Mouse (Mus musculus) gastrocnemius, adult 8-10 months (tissue): ENCODE results near the gene P3h1. TPM values are rescaled to one million over a fixed set of nuclear protein-coding genes. Genes with fewer than 3 reads are reported as not detected.

Experiments
- DNase-seq, 2 experiments: peaks; one replicate each; pipeline ENCODE4 v3.0.0; 2022; ENCODE audit warnings: low spot score in 2 of 2
- total RNA-seq, 4 experiments: library from RNA; stranded (reverse); gene quantifications; 2 replicates each; pipeline ENCODE4 v1.2.4; 2022

P3h1 gene
- 10 to 100 TPM; 10.6 to 12.0 (median 11.1) TPM for total RNA-seq

DNA sequence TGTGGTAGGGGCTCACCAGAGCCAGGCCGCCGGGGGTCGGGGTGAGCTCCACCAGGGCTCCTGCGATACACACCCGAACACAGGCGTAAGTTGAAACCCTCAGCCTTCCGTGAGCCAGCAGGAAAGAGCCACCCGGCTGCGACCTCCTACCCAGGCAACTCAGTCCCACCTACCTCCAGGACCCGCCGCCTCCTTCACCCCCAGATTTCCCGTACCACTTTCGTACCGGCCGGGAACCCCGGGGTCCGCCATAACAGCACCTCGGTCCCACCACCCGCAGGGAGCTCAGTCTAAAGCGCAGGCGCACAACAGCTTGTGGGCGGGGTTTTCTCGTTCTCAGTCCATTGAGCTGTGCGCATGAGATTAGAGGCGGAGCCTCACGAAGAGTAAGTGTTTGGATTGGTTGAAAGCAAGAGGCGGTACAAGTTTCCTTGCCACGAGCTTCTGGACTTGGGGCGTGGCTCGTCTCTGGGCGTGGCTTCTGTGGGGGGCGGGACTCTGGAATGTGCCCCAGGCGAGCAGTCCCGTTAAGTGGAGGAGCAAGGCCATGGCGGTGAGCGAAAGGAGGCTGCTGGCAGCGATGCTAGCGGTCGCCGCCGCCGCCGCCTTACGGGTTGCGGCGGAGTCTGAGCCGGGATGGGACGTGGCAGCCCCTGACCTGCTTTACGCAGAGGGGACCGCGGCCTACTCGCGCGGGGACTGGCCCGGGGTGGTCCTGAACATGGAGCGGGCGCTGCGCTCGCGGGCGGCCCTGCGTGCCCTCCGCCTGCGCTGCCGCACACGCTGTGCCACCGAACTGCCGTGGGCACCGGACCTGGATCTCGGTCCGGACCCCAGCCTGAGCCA is at the start of gene P3h1, which contains the start of gene AU022252:
Gene P3h1, plus strand, starts transcription at position 506 of the 846 bp plus-strand sequence.
Gene AU022252, minus strand, starts transcription at position 303 of the 846 bp plus-strand sequence.
- peak; percentile 97 to 98 for DNase-seq

DNA sequence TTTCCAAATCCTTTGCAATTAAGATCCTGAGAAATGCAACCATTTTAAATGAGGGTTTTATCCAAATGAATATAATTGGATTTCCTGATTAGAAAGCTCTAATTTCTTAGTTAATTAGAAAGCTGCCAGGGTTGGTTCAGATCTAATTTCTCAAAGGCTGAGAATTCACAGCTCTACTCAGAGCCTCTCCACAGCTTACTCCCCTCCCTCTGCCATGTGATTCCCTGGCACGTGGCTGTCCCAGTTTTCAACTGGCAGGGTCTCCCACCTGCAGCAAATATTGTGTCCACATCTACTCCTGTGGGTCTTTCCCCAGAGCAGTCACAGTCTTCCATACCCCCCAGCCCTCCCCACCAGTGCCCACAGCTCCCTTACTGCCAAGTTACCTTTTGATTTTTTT is 49.2 kb upstream of the P3h1 start:
- DNase-seq, result no peak

DNA sequence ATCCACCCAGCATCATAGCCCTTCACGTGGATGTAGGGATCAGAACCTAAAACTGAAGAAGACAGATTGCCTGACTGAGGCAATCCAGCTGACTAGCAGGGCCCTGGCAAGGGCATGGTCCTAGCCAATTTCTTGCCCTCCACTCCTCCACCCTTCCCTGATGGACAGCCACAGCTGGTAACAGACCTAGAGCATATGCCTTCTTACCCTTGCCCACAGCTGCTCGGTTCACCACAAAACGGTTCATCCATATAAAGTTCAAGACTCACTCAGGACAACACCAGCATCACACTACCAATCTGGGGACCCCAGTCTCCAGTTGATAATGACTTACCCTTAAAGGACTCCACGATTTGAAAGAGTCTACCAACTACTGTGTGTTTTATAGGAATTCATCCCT is 46.9 kb upstream of the P3h1 start:
- DNase-seq, result no peak

DNA sequence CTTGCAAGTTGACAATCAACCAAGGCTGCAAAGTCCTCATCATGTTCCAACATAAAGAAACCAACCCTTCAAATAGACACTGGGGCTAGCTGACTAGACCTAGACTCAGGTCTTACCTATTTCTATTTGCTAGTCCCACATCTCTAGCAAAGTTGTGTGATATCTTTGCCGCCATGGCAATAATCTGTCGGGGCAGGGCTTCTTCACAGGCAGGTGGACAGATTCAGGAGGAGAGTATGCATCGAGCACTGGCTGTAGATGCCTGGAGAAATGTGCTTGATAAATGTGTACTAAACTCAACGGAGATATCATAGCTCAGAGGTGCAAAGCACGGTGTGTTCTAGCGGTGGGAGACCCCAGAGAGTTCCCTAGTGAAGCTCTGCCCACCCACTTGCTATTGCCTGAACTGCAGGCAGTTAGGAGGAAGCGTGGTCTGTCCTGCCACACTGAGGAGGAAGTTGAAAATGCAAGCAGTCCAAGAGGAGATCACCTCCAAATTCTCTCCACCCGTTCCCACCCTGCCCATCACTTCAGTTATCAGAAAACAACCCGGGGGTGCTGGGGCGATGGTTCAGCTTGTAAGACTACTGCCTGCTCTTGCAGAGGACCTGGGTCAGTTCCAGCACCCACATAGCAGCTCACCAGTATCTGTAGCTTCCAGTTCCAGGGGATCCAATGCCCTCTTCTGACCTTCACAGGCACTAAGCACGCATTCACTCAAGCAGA is 44.5 kb upstream of the P3h1 start:
- DNase-seq, result no peak

DNA sequence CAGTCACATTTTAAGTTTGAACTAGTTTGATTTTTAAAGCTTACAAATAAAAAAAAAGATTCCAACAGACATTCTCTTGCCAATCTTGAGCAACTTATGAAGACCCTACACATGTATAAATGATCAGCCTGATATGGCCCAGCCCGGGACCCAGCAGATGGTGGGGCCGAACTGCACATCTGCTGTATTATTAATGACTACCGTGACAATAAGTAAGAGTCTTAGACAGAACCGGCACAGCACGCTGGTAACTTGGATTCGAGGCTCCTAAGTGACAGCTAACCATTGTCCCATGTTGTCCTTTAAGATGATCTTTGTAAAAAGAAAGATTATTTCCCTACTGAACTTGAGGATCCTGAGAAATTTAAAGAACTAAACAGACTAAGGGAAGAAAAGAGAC is 43.3 kb upstream of the P3h1 start:
- DNase-seq, result no peak

DNA sequence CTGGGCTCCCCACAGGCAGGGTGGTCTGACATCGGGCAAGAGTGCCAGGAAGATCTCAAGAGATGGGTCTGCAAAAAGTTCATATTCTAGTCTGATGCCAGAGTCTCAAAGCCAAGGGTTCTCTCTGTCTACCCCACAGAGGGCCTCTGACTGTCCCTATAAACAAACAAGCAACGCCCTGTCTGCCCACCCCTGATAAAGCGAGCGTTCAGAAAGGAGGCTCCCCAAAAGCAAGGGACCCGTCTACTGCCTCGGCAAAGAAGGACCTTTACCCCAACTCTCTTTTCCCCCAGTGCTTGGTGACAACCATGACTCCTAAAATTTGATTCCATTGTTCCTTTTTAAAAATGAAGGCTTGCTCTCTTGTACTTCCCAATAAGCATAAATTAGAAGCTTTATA is 42.9 kb upstream of the P3h1 start, which contains the start of gene Ermap:
Gene Ermap, minus strand, starts transcription at position 148 of the 400 bp plus-strand sequence.
- no peak for DNase-seq

DNA sequence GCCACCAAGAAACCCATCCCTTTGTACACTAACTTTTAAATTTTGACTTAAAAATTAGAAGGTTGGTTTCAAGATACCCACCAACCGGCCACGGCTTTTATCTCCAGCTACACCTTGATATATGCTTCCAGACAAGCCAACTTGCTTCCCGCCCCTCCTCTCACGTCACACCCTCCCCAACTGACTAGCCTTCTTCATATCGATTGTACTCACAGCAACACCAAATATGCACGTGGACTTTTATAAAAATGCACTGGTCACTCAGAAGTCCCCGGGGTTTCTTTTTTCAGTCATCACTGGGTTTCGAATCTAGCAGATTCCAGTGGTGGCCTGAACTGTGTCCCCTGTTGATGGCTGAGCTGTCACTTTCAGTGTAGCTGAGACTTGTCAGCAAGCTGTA is 42.1 kb upstream of the P3h1 start:
- no peak for DNase-seq

DNA sequence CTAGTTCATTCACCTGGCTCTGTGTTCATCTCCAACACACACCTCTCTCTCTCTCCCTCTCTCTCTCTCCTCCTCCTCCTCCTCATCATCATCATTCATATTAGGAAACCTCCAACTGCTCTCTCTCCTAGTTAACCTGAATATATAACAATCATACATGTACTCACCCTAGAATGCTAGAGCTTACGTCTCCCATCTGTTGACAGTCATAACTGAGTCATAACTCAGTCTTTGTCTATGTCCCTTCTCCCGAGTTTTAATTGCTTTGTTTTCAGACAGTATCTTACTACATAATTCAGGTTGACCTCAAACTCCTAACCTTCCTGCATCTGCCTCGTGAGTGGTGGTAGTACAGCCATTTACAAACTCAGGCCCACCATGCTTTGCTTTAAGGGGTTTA is 41.4 kb upstream of the P3h1 start:
- no peak for DNase-seq

DNA sequence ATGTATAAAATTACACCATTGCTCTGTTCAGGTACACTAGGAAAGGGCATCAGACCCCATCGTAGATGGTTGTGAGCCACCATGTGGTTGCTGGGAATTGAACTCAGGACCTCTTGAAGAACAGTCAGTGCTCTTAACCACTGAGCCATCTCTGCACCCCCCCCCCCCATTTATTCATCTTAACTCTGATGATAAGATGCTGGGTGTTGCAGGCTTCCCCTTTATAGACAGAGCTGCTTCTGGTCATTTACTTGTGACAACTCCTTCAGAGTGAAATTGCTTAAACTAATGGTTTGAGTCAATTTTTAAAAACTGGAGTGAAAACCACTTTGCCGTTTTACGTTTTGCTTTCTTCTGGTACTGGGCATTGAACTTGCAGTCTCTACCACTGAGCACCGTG is 40.0 kb upstream of the P3h1 start:
- DNase-seq, result no peak

DNA sequence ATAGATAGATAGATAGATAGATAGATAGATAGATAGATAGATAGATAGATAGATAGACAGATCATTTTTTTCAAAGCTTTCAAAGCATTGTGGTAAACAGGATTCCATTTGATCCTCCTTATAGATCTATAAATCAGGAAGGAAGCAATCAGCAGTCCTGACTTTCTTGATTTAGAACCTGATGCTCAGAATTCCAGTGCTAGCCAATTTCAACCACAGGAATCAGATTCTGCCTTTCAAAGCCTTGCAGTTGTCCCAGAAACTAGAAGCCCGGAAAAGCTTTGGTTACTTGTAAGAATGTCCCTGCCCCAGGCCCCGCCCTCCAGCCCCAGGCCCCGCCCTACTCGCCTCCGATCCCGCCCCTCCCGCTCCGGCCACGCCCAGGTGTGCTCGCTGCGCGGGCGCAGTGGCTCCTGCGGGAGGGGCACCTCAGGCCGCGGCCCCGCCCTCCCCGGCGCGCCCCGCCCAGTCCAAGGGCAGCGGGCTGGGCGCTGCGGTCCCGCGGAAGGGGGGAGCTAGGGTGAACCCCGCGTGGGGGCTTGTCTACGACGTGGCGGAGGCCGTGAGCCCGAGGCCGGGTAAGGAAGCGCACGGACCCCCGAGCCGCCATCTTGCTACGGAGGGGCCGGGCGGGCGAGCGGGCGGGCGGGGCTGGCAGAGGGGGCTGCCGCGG is 37.7 kb upstream of the P3h1 start, which contains the start of gene Svbp:
Gene Svbp, plus strand, starts transcription at position 398 of the 673 bp plus-strand sequence.
- peak; percentile 65 to 78 for DNase-seq

DNA sequence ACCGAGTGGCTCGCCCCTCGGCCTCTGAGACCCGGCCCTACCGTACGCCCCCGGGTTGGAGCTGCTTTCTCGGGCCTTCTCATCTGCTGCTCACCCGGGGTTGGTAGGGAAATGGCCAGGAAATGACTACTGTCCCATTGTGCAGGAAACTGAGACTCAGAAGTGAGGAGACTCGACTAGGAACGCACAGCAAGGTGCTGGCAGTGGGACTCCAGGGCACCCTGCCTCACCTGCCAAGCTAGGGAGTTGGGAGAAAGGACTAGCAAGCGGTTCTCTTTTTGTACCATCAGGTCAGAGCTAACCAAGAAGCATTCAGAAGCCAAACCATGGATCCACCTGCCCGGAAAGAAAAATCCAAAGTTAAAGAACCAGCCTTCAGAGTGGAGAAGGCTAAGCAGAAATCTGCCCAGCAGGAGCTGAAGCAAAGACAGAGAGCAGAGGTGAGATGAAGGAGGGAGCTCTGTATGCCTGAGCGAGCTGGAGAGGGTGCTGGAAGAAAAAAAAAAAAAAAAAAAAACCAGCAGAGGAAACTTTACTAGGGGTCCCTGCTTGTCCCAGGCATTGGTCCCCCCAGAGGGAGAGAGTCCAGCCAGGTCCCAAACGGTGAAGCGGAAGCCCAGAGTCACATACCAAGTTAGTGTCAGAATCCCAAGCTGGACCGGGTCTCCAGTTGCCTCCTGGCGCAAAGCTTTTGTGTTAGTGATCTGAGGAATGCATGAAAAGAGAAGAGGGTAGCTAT is 37.0 kb upstream of the P3h1 start:
- no peak for DNase-seq

DNA sequence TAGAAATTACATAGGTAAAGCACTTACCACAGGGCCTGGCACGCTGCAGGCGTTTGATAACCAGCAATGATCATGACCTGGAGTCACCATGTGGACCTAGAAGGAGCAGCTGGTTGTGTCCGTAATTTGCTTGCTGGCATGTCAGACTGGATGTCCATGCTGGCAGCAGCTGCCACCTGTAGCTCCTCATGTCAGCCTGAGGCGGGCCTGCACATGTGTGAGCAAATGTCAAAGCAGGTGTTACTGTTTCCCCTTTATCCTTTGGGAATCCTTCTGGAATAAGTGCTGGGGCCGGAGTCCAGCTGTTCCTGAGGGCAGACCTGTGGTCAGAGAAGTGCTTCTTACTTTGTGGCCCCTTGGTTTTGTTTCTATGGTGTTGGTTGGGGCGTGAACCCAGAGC is 34.6 kb upstream of the P3h1 start:
- DNase-seq, result no peak

DNA sequence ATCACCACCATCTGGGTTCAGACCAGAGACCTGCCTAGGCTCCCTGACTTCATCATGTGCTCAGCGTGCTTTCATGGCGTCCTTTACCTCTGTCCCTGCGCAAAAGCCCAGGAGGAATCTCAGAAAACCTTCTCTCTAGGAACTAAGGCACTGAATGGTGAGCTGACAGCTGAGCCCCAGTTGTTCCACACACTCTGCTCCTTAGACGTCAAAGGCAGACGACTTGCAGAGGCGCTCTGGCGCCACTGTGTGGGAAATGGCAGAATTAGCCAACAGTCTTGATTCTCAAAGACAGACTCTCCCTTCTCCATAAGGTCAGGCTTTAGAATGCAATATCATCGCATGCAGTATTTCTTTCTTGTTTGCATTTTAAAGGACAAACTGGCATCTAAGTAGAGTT is 28.0 kb upstream of the P3h1 start:
- DNase-seq, result no peak

DNA sequence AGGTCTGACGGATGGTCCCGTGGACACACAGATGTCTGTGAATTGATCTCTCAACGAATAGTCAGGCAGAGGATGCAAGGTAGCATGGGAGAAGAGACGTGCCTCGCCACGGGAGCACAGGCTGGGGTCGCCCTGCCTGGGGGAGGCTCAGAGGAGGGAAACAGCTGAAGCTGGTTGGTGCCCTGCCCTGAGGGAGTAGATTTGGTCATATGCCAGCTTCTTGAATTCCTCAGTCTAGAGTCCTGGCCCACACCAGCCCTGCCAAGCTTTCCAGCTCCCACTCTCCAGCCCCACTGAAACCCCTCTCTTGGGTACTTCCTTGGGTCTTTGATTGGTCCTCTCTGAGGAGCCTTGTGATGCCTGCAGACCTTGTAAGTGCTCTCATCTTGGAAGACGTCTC is 16.0 kb upstream of the P3h1 start:
- DNase-seq, result no peak

DNA sequence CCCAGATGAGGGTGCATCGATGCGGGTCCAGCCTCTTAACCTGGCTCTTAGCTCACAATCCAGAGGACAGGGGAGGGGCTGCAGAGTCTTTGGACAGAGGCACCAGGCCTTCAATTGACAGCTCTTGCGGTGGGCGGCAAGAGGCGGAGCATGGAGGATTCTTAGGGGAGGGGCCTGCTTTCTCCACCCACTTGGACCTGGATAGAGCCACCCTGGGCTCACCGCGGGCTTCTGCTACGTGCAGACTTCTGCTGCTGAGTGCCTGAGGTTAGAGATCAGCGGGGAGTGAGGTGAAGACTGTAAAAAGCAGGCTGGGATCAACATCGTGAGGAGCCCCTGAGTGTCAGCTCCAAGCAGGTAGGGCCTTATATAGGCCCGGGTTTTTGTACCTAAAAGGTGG is 14.5 kb upstream of the P3h1 start, which contains the start of gene Tmem269:
Gene Tmem269, minus strand, starts transcription at position 49 of the 400 bp plus-strand sequence.
- DNase-seq, result no peak

DNA sequence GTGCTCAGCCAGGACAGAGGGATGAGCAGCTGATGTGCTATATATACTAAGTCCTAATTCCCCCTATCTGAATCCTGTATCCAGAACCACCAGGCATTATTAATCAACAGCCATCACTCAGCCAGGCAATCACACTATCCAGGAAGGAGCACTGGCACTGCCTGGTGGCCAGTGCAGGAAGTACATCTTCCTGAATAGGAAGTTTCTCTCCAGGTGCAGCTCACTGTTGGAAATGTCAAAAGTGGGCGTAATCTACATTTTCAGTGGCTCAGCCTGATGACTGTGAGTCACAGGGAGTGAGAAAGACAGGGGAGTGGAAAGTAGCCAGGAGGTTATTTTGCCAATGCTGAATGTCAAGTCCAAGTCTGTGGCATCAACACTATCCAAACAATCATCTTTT is 9.0 kb upstream of the P3h1 start:
- no peak for DNase-seq

DNA sequence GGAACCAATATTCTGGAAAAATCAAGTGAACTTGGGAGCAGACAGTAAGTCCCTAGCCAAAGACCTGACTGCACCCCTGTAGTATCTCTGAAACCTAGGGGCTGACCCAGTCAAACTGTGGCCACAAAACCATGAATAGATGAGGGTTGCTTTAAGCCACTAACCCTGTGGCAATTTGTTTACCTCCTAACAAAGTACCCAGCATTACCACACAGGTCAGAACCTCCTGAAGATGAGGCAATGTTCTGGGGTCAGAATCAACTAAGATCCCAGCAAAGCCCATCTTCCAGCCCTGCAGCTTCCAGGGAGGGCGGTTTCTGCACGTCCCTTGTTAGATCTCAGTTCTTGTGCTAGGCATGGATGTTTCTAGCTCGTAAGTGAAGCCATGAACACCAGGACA is 8.2 kb upstream of the P3h1 start:
- DNase-seq, result no peak

DNA sequence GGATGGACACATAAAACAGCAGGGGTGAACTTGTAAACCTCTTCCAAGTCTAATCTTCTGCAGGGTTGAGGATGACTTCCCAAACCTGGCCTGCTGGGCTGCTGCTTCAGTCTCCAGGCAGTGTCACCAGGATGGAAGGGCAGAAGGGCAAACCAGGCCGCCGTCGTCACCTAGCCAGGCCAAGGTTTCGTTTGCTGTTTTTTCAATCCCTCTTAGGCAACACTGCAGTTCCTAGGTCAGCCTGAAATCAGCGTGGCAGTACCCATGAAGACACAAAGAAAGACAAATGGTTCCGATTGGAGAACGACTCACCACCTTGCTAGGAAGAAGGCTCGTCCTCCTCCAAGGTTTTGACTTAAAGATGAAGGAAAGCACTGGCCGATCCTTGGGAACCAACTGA is 7.0 kb upstream of the P3h1 start:
- DNase-seq, result no peak

DNA sequence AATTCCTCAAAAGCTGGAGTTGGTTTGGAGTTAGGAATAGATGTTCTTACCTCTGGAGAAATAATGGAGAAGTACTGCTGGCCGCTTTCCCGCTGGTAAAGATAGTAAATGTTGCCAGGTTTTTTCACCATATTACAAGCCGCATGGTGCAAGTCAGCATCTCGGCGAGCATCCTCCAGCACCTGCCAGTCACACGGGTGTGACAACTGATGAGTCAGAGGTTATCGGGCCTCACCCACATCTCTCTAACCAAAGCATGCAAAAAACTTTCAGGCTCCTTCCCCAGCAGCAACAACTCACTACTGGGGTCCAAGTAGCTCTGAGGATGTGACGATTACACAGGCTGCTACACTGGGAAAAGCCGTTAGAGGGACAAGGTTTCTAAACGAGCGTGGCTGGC is 6.0 kb upstream of the P3h1 start:
- no peak for DNase-seq

DNA sequence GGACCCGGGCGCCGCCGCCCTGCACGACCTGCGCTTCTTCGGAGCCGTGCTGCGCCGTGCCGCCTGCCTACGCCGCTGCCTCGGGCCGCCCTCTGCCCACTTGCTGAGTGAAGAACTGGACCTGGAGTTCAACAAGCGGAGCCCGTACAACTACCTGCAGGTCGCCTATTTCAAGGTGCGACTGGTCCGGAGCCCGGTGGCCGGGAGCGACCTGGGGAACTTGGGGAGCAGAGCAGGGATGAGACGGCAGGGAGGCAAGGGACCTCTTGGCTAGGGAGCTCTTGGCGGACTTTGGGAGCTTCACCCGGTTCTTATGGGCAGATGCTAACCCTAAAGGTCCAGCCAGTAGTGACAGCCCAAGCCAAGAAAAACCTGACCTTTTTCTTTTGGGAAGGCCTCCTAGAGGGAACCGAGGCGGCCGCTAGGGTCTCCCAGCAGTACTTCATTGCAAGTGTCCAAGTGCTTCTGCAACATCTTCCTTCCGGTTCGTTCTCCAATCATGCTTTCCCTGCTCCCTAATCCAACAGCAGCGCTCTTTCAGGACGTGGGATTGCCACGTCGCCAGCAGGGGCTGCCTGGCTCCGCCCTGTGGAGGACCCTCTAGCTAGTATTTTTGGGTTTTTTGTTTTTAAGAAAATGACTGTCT is 664 bp downstream of the P3h1 start:
- DNase-seq, result peak in 1 of 2 experiments; percentile 12

DNA sequence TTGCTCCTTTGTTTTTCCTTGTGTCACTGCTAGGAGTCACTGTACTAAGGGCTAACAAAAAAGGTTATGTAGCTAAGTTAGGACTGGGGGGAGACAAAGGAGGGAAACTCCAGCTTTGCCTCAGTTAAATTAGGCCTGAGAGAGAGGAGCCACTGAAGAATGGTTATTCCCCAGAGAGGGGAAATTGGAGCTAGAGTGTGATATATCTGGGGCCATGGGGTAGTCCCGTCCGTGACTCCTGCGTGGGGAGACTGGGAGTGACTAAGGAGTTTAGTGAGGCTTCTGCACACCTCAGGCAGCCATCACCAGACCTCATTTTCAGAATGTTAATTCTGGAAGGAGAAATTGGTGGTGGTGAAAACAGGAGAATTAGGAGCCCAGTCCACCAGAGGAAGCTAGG is 1.6 kb downstream of the P3h1 start:
- no peak for DNase-seq
